Mouse (Mus musculus) CD4-positive, CD25-positive, alpha-beta regulatory T cell, adult 4 months (primary cell): ENCODE data around the gene Nap1l2. TPM values are rescaled to one million over a fixed set of nuclear protein-coding genes. Genes with fewer than 3 reads are reported as not detected.

Experiments
- ATAC-seq: one replicate; pipeline ENCODE4 v1.8.0; 2017
- polyA plus RNA-seq, 2 experiments: library from polyadenylated mRNA; unstranded; fragments of 100-300 nt; shearing (Covaris generic); gene quantifications; one replicate each; pipeline ENCODE4 v1.2.1; 2017

The Nap1l2 gene
- polyA plus RNA-seq, result not detected

GRCm38 (mm10) chrX:103186431-103186786 is at the start of gene Nap1l2:
Gene Nap1l2, minus strand, starts transcription at chrX:103186640.
- ATAC-seq, result no peak

- ATAC-seq, result no peak
Measured at GRCm38 (mm10) chrX:103215251-103215650, 28.8 kb upstream of the Nap1l2 start.

GRCm38 (mm10) chrX:103186829-103187228 is 389 bp upstream of the Nap1l2 start:
- no peak for ATAC-seq

- ATAC-seq, result no peak
Measured at GRCm38 (mm10) chrX:103185781-103186430, 534 bp downstream of the Nap1l2 start.

- ATAC-seq, result no peak
Measured at GRCm38 (mm10) chrX:103183536-103183935, 2.9 kb downstream of the Nap1l2 start.

GRCm38 (mm10) chrX:103179771-103180558 is 6.5 kb downstream of the Nap1l2 start:
- no peak for ATAC-seq

- ATAC-seq, result peak; percentile 71
Measured at GRCm38 (mm10) chrX:103164948-103165605, 21.4 kb downstream of the Nap1l2 start.

- ATAC-seq, result no peak
Measured at GRCm38 (mm10) chrX:103156134-103156533, 30.3 kb downstream of the Nap1l2 start.

- no peak for ATAC-seq
Measured at GRCm38 (mm10) chrX:103138549-103138948, 47.9 kb downstream of the Nap1l2 start.

Other genes with a start within 250 kb of the Nap1l2 start
- gene Cdx4, start 134.8 kb upstream of the Nap1l2 start, polyA plus RNA-seq, result not detected
- gene Chic1, start 169.8 kb upstream of the Nap1l2 start, polyA plus RNA-seq, result 1 to 10 TPM; 3.1 to 3.2 TPM
- gene Tsx, start 227.8 kb upstream of the Nap1l2 start, polyA plus RNA-seq, result under 1 TPM; 0.67 to 0.87 TPM
- gene Gm26992, start 235.4 kb upstream of the Nap1l2 start, polyA plus RNA-seq, result not detected